Mouse (Mus musculus) neutrophil, adult 59 days (primary cell): ENCODE measurements around the gene Plxdc1. TPM values are rescaled to one million over a fixed set of nuclear protein-coding genes. Genes with fewer than 3 reads are reported as not detected.

ENCODE experiments used
- total RNA-seq, 2 experiments: library from RNA; stranded (reverse); gene quantifications; 1 replicate in 1 of 2; 2 replicates in 1 of 2; pipeline ENCODE4 v1.2.4; 2023

Gene Plxdc1
- 10 to 100 TPM in 1 of 2 experiments, 1 to 10 TPM in 1; 6.9 to 14.2 TPM for total RNA-seq

GRCm38 (mm10) chr11:97985727-97986677 is at the start of gene Plxdc1:
Plxdc1 (minus strand) TSS chr11:97986444.

GRCm38 (mm10) chr11:98026570-98027296 is 40.5 kb upstream of the Plxdc1 start, which contains the start of gene Rpl19:
Rpl19 (plus strand) TSS chr11:98026710.

GRCm38 (mm10) chr11:98022555-98023371 is 36.5 kb upstream of the Plxdc1 start, which contains the start of gene Cacnb1:
Cacnb1 (minus strand) TSS chr11:98023034.

GRCm38 (mm10) chr11:97995564-97996288 is 9.5 kb upstream of the Plxdc1 start, which contains the start of gene Arl5c:
Arl5c (minus strand) TSS chr11:97996181.

GRCm38 (mm10) chr11:97883918-97884600 is 102.2 kb downstream of the Plxdc1 start, which contains the start of gene Fbxo47:
Fbxo47 (minus strand) TSS chr11:97884154.

Other genes with a start within 250 kb of the Plxdc1 start
- gene Pip4k2b, start 241.7 kb downstream of the Plxdc1 start, total RNA-seq = 10 to 100 TPM; 27.6 to 31.9 TPM
- gene Cwc25, start 219.9 kb downstream of the Plxdc1 start, total RNA-seq = 10 to 100 TPM; 46.2 to 49.5 TPM
- gene 1700001P01Rik, start 210.5 kb downstream of the Plxdc1 start, total RNA-seq = under 1 TPM in 1 of 2 experiments, not detected in 1; 0.66 TPM
- gene Rpl23, start 204.0 kb downstream of the Plxdc1 start, total RNA-seq = 100 to 1,000 TPM; 575 to 596 TPM
- gene Lasp1, start 187.4 kb downstream of the Plxdc1 start, total RNA-seq = 100 to 1,000 TPM; 354 to 359 TPM
- gene B230217C12Rik, start 145.7 kb downstream of the Plxdc1 start, total RNA-seq = under 1 TPM; 0.68 to 0.89 TPM
- not detected for gene Fbxo47, start 102.3 kb downstream of the Plxdc1 start, total RNA-seq
- 10 to 100 TPM; 21.6 to 33.2 TPM for gene Arl5c, start 9.7 kb upstream of the Plxdc1 start, total RNA-seq
- gene Cacnb1, start 36.6 kb upstream of the Plxdc1 start, total RNA-seq = 1 to 10 TPM; 1.3 to 2.2 TPM
- gene Rpl19, start 40.3 kb upstream of the Plxdc1 start, total RNA-seq = 100 to 1,000 TPM; 640 to 693 TPM
- gene Stac2, start 67.0 kb upstream of the Plxdc1 start, total RNA-seq = under 1 TPM; 0.29 to 0.62 TPM
- 10 to 100 TPM; 27.0 to 29.8 TPM for gene Fbxl20, start 164.0 kb upstream of the Plxdc1 start, total RNA-seq
- 10 to 100 TPM; 33.9 to 36.0 TPM for gene Med1, start 206.8 kb upstream of the Plxdc1 start, total RNA-seq
- 10 to 100 TPM; 75.2 to 76.4 TPM for gene Cdk12, start 216.6 kb upstream of the Plxdc1 start, total RNA-seq